Mouse (Mus musculus) small intestine, adult 2 months (tissue): ENCODE data around the gene Gm6040. TPM values are rescaled to one million over a fixed set of nuclear protein-coding genes. Genes with fewer than 3 reads are reported as not detected.

Source experiments
- H3K27ac ChIP-seq: fragments of 200-500 bp; 2 replicates; pipeline ENCODE4 v1.5.1; 2012; ENCODE audit warnings: low read depth, low read length, control low read depth, inconsistent platforms; ENCODE audit not compliant: insufficient read depth
- H3K27me3 ChIP-seq: fragments of 200-500 bp; 2 replicates; pipeline ENCODE4 v1.6.1; 2012; ENCODE audit warnings: mild to moderate bottlenecking, moderate library complexity, low read length, inconsistent platforms; ENCODE audit not compliant: control insufficient read depth, insufficient read depth
- H3K36me3 ChIP-seq: fragments of 200-500 bp; 2 replicates; pipeline ENCODE4 v1.6.1; 2012; ENCODE audit warnings: mild to moderate bottlenecking, low read length, control low read depth, inconsistent platforms; ENCODE audit not compliant: control insufficient read depth, insufficient read depth
- H3K4me1 ChIP-seq: fragments of 200-500 bp; 2 replicates; pipeline ENCODE4 v1.6.1; 2012; ENCODE audit warnings: low read length, inconsistent platforms, mixed read lengths; ENCODE audit not compliant: control insufficient read depth, insufficient read depth, insufficient read length
- H3K4me3 ChIP-seq: fragments of 200-500 bp; 2 replicates; pipeline ENCODE4 v1.5.1; 2012; ENCODE audit warnings: low read depth, mild to moderate bottlenecking, control low read depth, inconsistent platforms, low read length, moderate library complexity
- CTCF ChIP-seq: fragments of 200-500 bp; IDR thresholded peaks from 2 replicates; pipeline ENCODE4 v1.5.1; 2012; ENCODE audit warnings: low read depth, mild to moderate bottlenecking, control low read depth, inconsistent platforms, low read length, moderate library complexity, mixed read lengths; ENCODE audit not compliant: insufficient replicate concordance, insufficient read length; ENCODE audit errors: extremely low read depth
- POLR2A ChIP-seq: fragments of 200-500 bp; IDR thresholded peaks from 2 replicates; pipeline ENCODE4 v1.6.1; 2012; ENCODE audit warnings: low read depth, mild to moderate bottlenecking, control low read depth, inconsistent platforms, low read length, moderate library complexity
- WGBS: fragments of 180-500 bp; shearing (Covaris S2); methylation state at CpG from one replicate; pipeline ENCODE4 v1.1.7; 2018; 5-methylcytosine and 5-hydroxymethylcytosine counted together
- polyA plus RNA-seq: library from polyadenylated mRNA; depleted of rRNA; stranded (reverse); fragments of >200 nt; gene quantifications from 2 replicates; pipeline ENCODE4 v1.2.3, GENCODE M21; 2012; rRNA removed

Gene Gm6040
- polyA plus RNA-seq, 1 experiment: not detected

DNA sequence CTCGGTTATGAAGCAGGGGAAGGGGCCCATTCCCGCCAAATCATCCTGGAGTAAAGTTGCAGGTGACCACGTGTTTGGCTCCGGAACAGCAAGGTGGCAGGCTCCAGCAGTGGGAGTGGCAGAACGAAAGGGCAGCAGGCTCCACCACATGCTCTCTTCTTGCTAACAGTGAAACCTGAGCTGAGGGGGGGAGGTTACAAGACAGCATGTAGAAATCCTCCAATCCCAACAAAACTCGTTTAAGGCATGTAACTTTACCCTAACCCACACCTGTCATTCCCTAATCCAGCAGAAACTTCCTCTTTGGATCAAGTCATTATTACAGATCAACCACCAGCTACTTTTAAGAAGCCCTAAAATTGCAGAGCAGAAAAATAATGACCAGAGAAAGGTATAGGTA lies 47.3 kb downstream of the Gm6040 start:
- no peak overlapping the region for H3K27ac ChIP-seq
- no peaks in the 10 kb centered on the region for H3K27me3 ChIP-seq
- no peaks in the 10 kb centered on the region for H3K36me3 ChIP-seq
- H3K4me1 ChIP-seq: no peaks in the 10 kb centered on the region
- 28% methylated on average over 6 of the region's 6 CpGs for WGBS
- no peak overlapping the region for H3K4me3 ChIP-seq
- TF ChIP-seq CTCF: no peak
- no peak for TF ChIP-seq POLR2A

Other genes with a start within 250 kb of the Gm6040 start
- not detected in 2 replicates for gene Defb33, start 29.4 kb downstream of the Gm6040 start, polyA plus RNA-seq
- not detected in 2 replicates for gene Gm15056, start 19.4 kb downstream of the Gm6040 start, polyA plus RNA-seq
- gene AY761185, start 22.6 kb upstream of the Gm6040 start, polyA plus RNA-seq: not detected in 2 replicates
- 39.6 and 3,729 TPM in 2 replicates for gene Defa21, start 103.5 kb upstream of the Gm6040 start, polyA plus RNA-seq
- gene Defa23, start 133.0 kb upstream of the Gm6040 start, polyA plus RNA-seq: 901 and 2,073 TPM in 2 replicates
- 1.9 and 8.8 TPM in 2 replicates for gene Defa35, start 143.0 kb upstream of the Gm6040 start, polyA plus RNA-seq
- gene Defa25, start 162.4 kb upstream of the Gm6040 start, polyA plus RNA-seq: not detected in 2 replicates
- gene Gm14851, start 174.0 kb upstream of the Gm6040 start, polyA plus RNA-seq: 180 and 1,620 TPM in 2 replicates
- gene Defa30, start 212.6 kb upstream of the Gm6040 start, polyA plus RNA-seq: 261 and 977 TPM in 2 replicates
- 36.0 and 3,821 TPM in 2 replicates for gene Defa22, start 240.2 kb upstream of the Gm6040 start, polyA plus RNA-seq